Mouse (Mus musculus) adrenal gland (tissue): ENCODE results near the gene Ldah.

ENCODE experiments used
- intact Hi-C: fragments of 180-260 bp; cut with DNase I; formaldehyde crosslinking; loops from one replicate; pipeline ENCODE4 v1.15.1; 2025

Gene Ldah

DNA sequence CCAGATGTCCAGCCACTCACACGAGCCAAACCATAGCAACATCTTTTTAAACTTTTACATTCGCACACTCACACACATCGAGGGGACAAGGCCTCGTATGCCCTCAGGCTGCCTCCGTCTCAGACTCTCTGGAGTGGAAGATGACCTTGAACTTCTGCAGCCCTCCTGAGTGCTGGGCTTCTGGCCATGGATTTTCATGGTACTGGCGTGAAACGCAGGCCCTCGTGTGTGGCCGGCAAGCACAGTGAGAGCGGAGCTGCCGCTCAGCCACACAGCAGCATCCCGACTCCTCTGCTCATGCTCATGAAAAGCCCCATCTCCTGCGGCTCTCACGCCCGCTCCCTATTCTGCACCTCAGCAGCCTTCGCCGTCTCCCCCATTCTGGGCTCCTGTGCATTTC is 103.1 kb downstream of the Ldah start:
- intact Hi-C loops = loop anchor here (10.0 kb wide), 1 partner anchor 724 kb away; no protein-coding TSS in a partner anchor

DNA sequence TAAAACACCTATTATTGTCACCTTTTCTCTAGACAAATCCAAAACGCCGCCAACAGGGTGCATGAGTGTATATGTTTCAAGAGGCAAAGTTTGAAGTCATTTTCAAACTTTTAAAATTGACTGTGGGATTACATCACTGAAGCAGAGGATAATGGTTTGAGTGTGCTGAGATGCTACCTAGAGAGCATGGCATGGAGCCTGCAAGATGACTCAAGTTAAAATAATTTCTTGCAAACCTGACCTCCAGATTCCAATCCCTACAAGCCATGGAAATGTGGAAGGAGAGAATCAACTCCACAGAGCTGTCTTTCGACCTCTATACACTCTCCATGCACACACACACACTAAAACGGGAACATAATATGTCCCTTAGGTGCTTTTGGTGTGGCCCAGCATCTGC is 104.4 kb downstream of the Ldah start:
- intact Hi-C loops = loop anchor here (2.0 to 10.0 kb wide), 2 partner anchors 235 to 723 kb away; no protein-coding TSS in a partner anchor

DNA sequence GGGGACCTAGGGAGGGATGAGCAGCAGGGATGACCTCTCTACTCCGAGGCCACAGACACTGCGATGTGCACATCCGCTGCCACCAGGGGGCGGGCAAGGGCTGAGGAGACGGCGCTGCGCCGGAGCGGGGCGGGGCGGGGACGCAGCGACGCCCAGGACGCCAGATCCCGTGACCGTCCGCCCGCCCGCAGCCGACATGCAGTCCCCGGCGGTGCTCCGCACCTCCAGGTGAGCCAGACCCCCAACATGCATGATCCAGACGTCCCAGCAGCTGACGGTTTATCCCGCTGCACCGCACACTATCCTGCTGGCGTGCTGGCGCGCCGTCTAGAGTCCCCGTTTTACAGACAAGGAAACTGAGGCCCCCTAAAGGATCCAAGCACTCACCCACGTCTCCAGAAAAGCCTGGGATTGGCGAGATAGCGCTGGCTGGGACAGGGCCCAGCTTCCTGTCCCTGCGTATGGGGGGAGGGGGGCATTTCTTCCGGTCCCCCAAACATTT is 105.4 kb downstream of the Ldah start, which contains the start of gene Hs1bp3:
Gene Hs1bp3 (plus strand): TSS at position 163 of the 502 bp plus-strand sequence.
- intact Hi-C loops = loop anchor here (2.0 to 10.0 kb wide), 2 partner anchors 233 to 721 kb away; no protein-coding TSS in a partner anchor

DNA sequence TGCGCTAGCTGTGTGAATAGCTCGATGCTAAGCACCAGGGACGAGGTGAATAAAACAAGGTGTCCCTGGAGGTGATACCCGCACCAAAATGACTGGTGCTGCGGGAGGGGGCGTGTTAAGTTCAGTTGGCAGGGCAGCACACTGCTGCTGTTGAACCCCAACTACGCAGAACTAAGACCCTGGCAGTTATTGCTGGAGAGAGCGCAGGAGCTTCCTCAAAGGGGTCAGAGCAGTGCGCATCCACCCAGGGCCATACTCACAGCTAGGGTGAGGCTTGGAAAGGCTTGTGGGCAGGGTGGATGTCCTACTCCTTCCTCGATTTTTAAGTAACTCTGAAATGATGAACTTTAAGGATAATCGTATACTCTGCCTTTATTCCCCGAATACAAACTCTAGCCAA is 105.9 kb downstream of the Ldah start:
- intact Hi-C loops = loop anchor here (2.0 to 10.0 kb wide), 2 partner anchors 233 to 721 kb away; no protein-coding TSS in a partner anchor

DNA sequence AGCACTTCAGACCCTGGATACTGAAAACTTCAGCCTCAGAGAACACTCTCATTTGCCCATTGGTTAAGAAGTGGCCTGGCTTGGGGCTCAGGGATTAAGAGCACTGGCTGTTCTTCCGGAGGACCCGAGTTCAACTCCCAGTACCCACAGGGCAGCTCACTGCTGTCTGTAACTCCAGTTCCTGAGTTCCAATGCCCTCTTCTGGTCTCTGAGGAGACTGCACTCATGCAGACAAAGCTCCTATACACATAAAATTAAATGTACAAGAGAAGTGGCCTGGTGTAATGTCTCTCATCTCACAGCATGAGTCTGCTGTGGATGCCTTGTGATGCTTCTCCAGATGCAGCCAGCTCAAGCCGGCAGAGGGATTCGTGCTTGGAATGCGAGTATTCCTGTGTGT is 108.6 kb downstream of the Ldah start:
- intact Hi-C loops = loop anchor here (10.0 kb wide), 1 partner anchor 718 kb away; no protein-coding TSS in a partner anchor

DNA sequence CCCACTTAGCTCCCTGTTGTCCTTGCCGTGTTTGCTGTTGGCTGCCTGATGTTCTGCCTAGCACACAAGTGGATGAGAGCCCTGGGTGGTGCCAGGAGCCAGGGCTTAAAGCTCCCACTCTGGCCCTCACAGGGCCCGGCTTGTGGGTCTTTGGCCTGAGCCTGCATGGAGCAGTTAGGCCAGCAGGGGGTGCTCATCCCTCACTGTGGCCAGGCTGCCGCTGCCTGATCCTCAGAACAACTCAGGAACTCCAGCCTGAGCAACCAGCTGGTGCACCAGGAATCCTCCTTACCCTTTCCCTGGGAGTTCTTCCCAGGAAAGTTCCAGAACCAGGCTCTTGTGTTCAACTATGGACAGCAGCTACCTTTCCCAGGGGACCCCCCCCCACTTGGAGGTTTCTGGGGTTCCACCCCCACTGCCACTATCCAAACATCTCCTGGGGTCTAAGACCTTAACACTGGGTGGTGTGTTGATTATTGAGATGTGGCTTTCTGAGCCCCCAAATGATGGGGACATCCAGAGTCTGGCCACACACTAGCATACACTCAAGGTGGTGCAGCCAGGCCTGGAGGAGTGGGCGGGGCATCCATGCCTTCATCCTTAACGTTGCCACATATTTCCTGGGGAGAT is 112.3 kb downstream of the Ldah start:
- intact Hi-C loops = no loop called here

DNA sequence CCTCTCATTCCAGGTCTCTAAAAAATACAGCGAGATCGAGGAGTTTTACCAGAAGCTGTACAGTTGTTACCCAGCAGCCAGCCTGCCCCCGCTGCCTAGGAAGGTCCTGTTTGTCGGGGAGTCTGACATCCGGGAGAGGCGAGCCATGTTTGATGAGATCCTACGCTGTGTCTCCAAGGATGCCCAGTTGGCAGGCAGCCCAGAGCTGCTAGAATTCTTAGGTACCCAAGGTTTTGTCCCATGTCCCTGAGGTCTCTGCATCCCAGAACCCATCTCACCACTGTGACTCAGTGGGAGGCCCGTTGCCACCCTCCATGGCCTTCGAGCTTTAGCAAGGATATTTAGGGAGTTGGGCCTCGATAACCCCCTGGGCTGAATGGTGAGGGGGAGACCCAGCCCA is 113.6 kb downstream of the Ldah start:
- intact Hi-C loops = no loop called here

DNA sequence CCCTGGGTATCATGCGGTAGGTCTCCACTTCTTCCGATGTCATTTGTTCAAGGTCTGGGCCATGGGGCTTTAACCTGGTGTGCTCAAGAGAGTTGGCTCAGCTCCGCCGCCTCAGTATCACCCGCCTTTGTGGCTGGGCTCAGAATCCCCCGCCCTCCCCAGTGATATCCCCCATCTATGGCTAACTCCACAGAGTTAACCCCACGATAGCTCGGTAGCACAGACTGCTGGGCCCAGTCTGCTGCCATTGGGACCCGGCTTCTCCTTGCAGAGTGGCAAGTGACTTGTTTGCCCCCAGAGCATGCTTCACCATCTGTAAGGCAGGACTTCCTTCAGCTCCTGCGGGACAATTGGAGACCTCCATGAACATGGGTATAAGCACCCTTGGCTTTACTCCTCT is 116.2 kb downstream of the Ldah start:
- intact Hi-C loops = no loop called here

DNA sequence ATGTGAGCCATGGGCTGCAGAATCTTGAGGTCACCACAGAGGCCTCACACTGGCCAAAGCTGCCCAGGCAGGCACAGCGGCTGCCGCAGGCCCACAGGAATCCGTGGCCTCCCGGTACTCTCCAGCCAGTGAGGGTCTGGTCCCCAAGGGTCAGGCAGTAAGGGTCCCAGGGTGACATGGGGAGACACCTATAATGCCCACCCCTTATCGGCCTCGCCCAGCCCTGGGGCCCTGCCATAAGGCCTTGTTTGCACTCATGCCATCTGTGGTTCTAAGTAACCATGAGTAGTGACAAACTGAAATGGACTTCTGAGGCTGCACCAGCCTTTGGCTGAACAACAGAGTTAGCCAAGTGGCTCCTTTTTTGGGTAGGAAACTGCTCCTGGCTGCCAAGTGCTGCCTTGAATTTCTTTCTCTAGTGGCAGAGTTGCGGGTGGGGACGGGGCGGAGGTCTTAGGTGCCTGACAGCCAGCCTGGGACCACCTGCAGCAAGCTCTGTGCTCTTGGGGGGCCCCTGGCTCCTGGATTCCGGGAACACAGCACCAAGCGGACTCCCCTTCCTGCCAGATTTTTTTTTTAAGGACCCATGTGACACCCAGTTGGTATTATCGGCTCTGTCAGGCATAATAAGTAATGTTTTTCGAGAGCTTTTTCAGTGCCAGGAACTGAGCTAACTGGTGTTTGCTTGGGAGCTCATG is 117.5 kb downstream of the Ldah start:
- intact Hi-C loops = no loop called here

DNA sequence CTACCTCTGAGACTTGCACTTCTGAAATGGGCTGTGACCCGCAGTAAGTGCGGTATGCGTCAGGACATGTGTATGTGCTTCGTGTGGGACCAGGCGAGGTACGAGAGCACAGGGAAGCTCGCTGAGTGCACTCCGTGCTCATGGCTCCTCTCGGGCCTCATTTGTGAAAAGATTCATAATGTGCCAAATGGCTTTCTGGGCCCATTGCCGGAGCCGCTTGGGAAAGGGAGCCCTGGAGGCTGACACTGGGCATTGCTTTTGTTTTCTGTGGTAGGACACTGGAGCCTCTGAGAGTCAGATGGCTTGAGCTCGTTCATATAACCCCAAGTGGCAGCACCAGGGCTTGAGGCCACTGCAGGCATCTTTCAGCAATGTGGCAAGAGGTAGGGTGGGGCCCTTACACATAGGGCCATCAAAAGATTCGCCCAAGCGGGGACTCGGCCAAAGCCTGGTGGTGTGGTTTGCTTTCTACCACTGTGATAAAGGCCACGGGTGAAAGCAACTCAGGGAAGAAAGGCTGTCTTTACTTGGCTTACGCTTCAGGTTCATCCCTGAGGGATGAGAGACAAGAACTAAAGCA is 118.1 kb downstream of the Ldah start:
- intact Hi-C loops = loop anchor here (2.0 kb wide), 1 partner anchor 177 kb away; no protein-coding TSS in a partner anchor

DNA sequence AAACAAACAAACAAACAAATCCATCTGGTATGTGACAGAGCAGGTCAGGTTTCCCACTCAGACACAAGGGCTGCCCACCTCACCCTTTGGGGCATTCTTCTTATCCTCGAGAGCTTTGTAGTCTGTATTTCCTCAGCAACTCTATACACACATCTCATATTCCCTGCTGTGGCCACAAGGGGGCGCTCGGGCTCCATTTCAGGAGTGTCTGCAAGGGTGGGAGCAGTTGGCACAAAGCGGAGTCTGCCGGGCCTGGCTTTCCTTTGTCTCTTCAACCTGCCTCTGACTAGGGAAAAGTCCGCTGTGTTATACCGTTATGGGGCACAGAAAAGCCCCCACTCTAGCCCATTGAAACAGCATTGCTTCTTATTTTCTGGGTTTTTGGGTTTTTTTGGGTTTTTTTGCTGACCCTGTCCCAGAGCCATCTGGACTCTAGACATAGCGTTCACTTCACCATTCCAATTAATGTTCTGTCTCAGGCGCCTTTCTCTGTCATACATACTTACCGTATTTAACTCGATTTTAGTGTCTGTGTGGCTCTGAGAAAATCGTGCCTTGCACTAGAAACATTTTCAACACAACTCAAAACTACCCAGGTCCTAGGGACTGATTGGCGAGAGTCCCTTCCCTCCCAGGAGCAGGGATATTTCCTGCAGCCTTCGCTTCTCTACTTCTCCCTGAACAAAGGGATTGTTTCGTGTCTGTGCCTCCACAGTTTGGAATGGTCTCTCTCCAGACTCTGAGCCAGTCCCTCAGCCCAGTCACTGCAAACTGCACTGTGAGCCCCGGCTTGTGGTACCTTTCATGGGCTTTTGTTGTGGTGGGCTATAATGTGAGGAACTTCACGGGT is 119.1 kb downstream of the Ldah start:
- intact Hi-C loops = loop anchor here (2.0 kb wide), 1 partner anchor 176 kb away; no protein-coding TSS in a partner anchor

DNA sequence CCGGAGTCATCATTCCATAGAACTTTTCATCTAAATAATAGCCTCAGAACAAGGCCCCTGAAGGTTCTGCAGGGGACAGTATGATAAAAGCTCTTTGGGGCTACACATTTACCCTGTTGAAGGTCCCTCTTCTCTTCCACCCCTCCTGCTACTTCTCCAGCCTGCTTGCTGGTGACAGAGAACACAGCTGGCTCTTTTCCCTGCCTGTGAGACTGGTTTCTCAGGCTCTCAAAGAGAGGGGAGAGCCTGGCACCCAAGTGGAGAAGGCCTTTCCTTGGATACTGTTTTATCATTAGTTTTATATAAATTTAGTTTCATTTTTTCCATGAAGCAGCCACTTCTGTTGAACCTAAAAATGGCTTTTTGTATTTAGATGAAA is 119.8 kb downstream of the Ldah start:
- intact Hi-C loops = loop anchor here (2.0 kb wide), 1 partner anchor 175 kb away; no protein-coding TSS in a partner anchor

DNA sequence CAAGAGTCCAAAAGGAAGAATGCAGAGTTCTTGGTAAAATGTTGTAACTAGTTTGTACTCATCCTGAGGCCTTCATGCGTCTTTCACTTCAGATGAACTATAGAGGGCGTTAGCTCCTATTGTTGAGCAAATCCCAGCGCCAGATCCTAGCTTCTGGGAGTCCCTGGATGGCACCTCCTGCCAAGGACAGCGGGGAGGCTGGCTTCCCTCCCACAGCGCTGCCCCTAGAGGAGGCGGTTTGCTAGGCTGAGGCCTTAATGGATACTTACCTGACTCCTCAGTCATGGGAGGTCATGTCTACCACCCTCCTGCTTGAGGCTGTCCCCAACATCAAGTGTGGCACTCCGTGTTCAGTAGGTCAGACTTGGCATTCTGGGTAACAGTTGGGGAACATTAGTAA is 121.3 kb downstream of the Ldah start:
- intact Hi-C loops = no loop called here

DNA sequence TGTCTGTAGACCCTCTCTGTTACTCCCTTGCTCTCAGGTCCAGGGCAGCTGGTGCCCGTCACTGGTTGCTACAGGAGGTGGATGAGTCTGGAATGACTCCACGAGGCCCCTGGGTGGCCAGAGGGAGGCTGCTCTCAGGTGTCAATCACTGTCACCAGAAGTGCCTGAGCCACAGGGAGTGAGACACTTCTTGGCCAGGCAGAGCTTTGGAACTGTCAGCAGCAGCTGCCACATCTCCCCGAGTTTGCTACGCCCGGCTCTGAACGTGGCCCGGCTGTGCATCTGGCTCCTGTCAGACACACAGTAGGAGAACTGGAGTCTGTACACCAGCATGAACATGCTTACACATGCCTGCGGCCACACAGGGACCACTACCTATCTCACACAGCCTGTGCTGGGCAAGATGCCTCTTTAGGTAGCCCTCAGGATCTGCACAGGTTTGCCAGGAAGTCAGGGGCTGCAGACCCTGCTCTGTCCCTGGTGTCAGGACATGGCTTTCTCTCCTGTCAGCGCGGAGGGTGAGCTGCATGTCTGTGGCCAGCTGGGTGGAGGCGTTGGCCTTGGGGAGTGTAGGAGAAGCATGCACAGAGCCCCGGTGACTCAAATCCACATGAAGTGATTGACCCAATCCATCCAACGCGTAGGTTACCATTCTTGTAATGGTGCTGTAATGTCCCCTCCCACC is 123.7 kb downstream of the Ldah start:
- intact Hi-C loops = no loop called here

DNA sequence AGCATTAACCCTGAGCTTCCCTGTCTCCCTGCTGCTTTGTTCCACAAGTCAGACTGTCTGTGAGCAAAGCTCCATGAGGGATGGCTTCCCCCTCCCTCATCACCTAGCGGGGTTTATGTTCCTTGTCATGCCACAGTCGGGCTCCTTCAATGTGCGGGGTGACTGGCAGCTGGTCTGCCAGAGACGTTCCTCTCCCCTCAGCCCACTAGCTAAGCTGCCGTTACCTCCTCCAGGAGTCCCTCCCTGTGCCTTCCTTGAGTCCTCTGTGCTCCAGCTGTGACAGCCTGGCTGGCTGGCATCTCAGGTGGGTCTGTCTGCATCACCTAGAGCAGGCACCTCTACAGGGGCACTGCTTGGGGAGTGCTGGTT is 124.3 kb downstream of the Ldah start:
- intact Hi-C loops = no loop called here

DNA sequence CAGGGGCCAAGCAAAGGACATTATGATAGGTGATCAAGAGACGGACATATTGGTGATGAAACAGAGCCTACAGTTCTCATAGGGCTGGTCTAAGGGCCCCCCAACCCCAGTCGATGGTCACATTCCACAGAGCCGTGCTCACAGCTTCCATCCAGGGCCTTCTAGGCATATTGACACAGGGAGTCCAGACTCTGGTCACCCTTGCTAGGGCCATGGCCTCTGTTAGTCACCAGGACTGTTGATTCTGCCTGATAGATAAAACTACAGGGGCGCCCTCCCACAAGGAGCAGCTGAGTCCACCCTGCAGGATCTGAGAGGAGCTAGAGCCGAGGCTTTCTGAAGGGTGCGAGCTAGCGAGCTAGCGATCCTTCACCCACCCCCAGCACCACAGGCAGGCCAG is 125.7 kb downstream of the Ldah start:
- intact Hi-C loops = no loop called here

DNA sequence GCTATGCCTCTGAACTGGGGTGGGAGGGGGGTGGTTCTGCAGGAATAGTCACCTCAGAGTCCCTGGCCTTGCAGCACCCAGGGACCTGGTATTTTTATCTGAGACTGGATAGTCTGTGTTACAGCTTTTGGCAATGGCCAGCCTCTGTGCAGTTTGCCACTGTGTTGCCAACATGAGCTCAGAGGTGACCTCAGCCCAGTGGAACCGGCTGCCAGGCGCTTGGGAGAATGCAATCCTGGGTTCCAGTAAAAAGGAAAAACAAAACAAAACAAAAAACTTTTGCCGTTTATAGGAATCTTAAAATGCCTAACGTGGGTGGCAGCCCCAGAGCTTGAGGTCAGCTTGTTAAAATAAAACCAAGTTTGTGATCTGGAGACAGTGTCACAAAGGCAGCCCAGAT is 126.4 kb downstream of the Ldah start:
- intact Hi-C loops = no loop called here
